Mouse (Mus musculus): ENCODE results near the gene Slc25a33. TPM values are rescaled to one million over a fixed set of nuclear protein-coding genes. Genes with fewer than 3 reads are reported as not detected.
"Not testable (repeated sequence)": the region's sequence is repeated elsewhere in the genome, so short reads cannot be mapped to it uniquely, and the experiment has no call there.

Gene Slc25a33
- 10 to 100 TPM; 10.5 to 12.0 TPM for total RNA-seq (2021)
- long read RNA-seq, experiment 1, transcript Slc25a33-201 (7 exons, 1,887 nt): major isoform, 25 of 26 reads
- long read RNA-seq, experiment 1, partial matches to known transcripts: 0 of 26 reads
- long read RNA-seq, experiment 1, other reads (novel, unspliced or antisense): 1 of 26 reads
- long read RNA-seq, experiment 2, transcript Slc25a33-201 (7 exons, 1,887 nt): major isoform, 31 of 34 reads
- long read RNA-seq, experiment 2, partial matches to known transcripts: 0 of 34 reads
- long read RNA-seq, experiment 2, other reads (novel, unspliced or antisense): 3 of 34 reads

- intact Hi-C loops (cut with DNase I; ENCODE audit: low total_unique reads): no loop called here
- DNase-seq: peak; percentile 97
Measured at GRCm38 (mm10) chr4:149774094-149774470, at the start of gene Slc25a33. Gene Slc25a33, minus strand, starts transcription at chr4:149774277.

DNA sequence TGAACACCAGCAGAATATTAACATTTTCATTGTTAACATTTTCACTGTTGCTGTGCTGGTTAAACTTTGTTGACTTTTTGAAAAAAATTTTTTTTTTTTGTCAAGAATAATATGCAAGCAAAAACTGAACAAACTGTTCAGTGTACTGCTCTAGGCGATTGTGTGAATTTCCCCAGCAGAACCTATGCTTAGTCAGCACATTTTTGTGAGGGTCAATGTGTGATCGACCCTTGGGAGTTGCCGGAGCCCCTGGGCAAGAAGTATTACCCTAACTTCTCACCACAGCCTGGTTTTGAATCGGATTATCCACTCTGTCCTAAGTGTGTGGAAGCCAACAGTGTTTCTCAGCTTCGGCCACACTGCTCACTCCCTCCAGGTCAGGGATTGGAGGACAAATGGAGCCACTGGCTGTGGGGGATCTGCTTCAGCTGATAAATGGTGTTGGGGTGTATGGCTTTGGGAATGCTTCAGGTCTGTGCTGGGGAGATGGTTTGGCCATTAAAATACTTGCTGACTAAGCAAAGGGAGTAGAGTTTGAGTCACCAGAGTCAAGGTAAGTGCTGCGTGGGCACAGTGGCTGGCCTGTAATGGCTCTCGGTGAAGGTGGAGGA, 48.6 kb upstream of the Slc25a33 start:
- DNase-seq: no peak
- intact Hi-C loops (cut with DNase I; ENCODE audit: low total_unique reads): no loop called here

GRCm38 (mm10) chr4:149822126-149822525, 48.0 kb upstream of the Slc25a33 start:
- intact Hi-C loops (cut with DNase I; ENCODE audit: low total_unique reads): no loop called here
- peak; percentile 62 for DNase-seq

DNA sequence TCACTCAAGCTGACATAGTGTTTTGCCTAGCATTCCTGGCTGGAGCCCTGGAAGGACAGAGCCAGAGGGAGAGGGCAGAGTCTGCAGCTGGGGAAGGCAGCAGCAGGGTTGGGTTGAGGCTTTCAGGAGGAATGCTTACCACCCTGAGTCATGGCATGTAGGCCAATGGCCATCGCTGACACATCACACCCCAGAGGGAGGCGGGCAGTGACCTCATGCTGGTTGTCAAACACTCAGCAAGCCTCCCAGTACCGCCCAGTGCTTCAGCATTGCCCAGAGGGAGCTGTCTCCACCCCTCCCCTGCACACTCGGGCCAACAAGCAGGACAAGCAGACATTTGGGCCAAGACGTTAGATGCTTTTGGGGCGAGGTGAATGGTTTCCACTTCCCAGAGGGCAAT, 46.5 kb upstream of the Slc25a33 start:
- intact Hi-C loops (cut with DNase I; ENCODE audit: low total_unique reads): no loop called here
- peak; percentile 89 for DNase-seq

DNA sequence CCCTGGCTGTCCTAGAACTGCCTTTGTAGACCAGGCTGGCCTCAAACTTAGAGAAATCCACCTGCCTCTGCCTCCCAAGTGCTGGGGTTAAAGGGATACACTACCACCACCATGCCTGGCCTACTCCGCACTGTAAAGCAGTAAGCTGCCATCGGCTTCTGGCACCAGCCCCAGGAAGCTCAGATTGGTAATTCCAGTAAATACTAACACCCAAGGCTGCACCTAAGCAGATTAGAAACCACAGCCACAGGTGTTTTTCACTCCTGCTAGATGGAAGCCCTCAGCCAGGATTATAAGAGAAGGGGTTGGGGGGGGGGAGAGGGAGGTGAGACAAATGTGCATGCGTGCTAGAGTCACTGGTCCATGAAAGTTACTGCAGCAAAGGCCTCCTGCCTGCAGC, 45.1 kb upstream of the Slc25a33 start:
- intact Hi-C loops (cut with DNase I; ENCODE audit: low total_unique reads): no loop called here

DNA sequence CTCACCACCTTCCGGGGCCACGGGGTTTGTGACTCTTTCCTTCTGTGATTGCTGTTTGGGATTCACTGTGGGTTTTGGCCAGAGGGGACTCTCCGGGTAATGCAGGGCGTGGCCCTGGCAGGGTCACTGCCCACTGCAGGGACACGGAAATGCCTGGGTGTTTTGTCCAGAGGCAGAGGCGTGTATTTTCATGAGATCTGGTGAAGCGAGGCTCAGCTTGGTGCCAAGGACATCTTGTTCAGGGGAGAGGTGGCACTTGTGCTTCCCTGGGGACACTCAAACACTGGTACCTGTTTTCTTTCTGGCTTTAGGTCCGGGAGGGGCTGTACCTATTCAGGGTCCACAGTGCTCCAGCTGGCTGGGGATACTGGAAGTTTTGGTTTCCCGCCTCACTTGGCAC, 42.5 kb upstream of the Slc25a33 start:
- no peak for DNase-seq
- intact Hi-C loops (cut with DNase I; ENCODE audit: low total_unique reads): no loop called here

More for the DNA sequence above, 45.1 kb upstream of the Slc25a33 start:
- no peak for DNase-seq

DNA sequence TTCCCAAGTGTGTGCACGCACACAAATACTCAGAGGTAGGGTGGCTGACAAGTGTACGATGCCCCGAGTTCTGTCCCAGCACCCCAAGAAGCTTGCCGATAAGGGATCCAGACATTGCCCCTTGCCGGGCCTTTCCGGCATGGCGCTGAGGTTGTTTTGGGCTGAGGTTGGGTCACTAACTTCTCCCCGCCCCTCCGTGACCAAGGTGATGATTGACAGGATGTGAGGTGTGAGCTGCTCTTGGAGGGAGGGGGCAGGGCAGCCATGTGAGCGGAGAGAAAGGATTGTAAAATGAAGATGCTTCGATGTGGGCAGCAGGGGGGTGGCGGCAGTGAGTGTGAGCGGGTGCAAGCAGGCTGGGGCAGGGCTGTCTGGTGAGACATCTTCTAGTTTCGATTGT, 41.5 kb upstream of the Slc25a33 start:
- DNase-seq: no peak
- intact Hi-C loops (cut with DNase I; ENCODE audit: low total_unique reads): no loop called here

DNA sequence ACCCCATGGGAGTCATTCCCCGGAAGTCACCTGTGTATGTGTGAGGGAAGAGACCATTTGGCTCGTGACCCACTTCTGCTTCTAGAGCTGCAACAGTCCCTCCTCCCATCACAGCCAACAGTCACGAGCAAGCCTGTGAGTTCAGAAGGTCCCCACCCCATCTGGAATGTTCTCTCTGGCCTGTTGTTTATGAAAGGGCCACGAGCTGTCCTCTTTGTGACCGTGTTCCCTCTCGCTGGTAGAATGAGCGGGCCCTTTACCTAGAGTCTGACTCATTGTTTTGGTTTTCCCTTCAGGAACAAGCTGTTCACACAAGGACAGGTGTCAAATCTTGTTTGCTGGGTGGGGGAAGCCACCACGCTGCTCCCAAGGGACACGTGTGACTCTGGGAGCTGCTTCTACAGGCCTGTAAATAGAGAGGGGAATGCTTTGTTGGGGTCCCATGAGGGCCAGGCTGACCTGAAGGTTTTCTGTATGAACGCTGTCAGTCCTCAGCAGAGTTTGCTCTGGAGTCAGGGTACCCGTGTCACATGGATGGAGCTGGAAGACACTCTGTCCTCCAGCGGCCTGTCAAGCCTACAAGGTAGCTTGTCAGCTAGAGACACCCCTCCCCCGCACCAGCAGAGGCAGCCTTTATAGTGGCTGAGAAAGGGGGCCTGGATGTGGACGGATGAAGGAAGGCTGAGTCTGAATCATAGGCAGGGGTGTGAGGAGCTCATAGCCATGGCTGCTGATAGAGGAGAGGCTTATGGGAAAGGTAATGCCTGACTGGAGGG, 39.5 kb upstream of the Slc25a33 start:
- intact Hi-C loops (cut with DNase I; ENCODE audit: low total_unique reads): no loop called here

GRCm38 (mm10) chr4:149810372-149810771, 36.3 kb upstream of the Slc25a33 start:
- peak; percentile 53 for DNase-seq
- intact Hi-C loops (cut with DNase I; ENCODE audit: low total_unique reads): not testable (repeated sequence)

More for the DNA sequence above, 39.5 kb upstream of the Slc25a33 start:
- no peak for DNase-seq

DNA sequence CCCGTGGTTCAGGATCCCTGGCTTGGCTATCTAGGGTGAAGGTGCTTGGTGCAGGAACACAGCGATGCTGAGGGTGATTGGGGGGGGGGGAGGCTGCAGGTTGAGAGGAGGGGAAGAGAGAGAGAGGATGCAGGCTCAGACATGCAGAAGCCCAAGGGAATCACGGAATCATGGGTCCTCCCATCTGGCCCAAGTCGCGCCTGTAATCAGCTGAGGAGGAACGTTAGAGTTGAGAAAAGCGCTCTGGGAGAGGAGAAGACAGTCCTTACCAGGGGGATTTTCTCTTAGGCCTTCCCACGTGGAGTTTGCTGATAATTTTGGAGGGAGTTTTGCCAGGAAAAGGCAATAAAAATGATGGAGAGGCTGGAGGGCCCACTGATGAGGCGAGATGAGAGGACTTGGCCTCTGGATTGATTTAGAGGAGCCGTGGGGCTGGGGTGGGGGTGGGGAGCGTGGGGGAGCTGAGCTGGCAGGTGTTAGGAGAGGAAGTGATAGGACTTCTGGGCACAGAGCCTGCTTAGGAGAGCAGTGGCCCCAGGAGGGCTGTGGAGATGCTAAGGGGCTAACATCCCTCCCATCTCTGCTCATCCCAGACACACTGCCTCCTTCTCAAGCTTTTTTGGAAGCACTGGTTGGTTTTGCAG, 34.6 kb upstream of the Slc25a33 start:
- no peak for DNase-seq
- intact Hi-C loops (cut with DNase I; ENCODE audit: low total_unique reads): loop anchor here (10.0 kb wide), 2 partner anchors 54 to 286 kb away; no protein-coding TSS in a partner anchor

DNA sequence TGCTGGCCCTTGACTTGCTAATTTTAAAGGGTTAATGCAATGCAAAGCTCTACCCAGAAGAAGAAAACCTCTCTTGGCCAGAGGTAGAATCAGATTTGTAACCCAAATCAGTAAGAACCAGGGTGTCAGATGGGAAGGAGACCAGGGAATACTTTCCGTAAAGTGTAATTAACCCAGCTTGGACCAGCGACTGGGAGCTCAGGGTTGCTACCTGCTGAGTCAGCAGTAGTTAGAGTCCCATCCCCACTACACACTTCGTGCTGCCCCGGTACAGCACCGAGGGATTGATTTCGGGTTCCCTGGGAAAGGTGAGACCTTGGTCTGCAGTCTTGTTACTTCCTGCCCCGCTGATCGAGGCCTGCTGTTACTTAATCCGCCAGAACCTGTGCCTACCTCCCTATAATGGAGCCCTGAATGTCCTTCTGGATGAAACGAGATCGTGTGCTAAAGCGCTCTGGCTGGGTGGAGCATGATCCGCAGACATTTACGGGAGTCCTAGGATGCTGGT, 34.0 kb upstream of the Slc25a33 start:
- DNase-seq: no peak
- intact Hi-C loops (cut with DNase I; ENCODE audit: low total_unique reads): loop anchor here (10.0 kb wide), 2 partner anchors 53 to 287 kb away; no protein-coding TSS in a partner anchor

DNA sequence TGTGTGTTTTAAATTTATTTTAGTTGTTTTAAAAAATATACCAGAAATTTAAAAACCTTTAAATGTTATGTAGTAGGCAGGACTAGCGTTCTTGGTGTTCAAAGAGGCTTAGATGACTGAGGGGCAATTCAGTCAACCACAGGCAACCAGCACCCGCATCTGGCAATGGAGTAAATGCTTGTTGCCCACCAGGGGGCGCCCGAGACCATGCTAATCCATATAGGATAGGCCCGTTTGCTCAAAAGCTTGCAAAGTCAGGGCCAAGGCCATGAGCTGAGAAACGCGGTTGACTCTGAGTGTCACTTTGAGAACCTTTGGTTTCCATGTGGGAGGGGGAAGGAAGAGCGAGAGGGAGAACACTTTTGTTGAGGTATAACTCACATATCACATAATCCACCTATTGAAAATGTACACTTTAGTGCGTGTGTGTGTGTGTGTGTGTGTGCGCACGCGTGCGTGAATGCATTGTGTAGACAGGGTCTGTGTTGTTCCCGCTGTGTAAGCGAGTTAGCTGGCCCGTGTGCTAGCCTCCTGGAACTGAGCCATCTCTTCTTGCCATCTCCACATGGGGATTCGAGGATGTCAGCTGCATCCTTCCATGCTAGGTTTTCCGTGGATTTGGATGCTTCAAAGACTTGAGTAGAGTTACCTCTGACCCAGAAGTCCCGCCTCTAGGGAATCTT, 32.8 kb upstream of the Slc25a33 start:
- intact Hi-C loops (cut with DNase I; ENCODE audit: low total_unique reads): loop anchor here (2.0 to 10.0 kb wide), 3 partner anchors 52 to 288 kb away; no protein-coding TSS in a partner anchor
- peak; percentile 94 for DNase-seq

GRCm38 (mm10) chr4:149802269-149802668, 28.2 kb upstream of the Slc25a33 start:
- intact Hi-C loops (cut with DNase I; ENCODE audit: low total_unique reads): loop anchor here (10.0 kb wide), 2 partner anchors 47 to 293 kb away; no protein-coding TSS in a partner anchor
- no peak for DNase-seq

DNA sequence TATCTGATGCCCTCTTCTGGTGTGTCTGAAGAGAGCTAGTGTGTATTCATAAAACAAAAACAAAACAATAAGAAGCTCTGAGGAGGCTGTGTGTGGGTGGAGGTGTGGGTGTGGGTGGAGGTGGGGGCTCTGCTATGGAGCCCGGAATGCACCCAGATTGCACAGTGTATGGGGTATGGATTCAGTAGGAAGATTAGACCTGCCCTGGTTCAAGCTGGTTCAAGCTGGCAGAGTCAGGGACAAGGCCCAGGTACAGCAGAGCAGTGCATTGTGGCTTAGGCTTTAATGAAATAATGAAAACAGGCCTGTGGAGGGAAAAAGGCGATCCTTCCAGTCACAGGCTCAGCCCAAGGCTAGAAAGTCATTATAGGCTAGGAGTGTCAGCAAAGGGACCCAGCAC, 26.5 kb upstream of the Slc25a33 start:
- DNase-seq: no peak
- intact Hi-C loops (cut with DNase I; ENCODE audit: low total_unique reads): loop anchor here (10.0 kb wide), 2 partner anchors 46 to 294 kb away; no protein-coding TSS in a partner anchor

DNA sequence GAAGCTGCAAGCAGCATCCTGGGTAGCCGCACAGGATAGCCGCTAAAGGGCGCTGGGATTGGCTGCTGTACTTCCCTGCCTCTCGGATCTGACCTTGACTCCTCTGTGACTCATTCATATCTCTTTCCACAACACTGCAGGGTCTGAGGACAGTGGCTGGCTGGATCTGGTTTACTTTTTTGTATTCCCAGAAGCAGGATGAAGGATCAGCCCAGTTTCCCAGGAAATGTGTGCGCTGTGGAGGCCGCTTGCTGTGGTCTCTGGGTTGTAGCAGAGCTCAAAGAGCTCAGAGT, 26.0 kb upstream of the Slc25a33 start:
- intact Hi-C loops (cut with DNase I; ENCODE audit: low total_unique reads): loop anchor here (10.0 kb wide), 2 partner anchors 45 to 295 kb away; no protein-coding TSS in a partner anchor
- no peak for DNase-seq

DNA sequence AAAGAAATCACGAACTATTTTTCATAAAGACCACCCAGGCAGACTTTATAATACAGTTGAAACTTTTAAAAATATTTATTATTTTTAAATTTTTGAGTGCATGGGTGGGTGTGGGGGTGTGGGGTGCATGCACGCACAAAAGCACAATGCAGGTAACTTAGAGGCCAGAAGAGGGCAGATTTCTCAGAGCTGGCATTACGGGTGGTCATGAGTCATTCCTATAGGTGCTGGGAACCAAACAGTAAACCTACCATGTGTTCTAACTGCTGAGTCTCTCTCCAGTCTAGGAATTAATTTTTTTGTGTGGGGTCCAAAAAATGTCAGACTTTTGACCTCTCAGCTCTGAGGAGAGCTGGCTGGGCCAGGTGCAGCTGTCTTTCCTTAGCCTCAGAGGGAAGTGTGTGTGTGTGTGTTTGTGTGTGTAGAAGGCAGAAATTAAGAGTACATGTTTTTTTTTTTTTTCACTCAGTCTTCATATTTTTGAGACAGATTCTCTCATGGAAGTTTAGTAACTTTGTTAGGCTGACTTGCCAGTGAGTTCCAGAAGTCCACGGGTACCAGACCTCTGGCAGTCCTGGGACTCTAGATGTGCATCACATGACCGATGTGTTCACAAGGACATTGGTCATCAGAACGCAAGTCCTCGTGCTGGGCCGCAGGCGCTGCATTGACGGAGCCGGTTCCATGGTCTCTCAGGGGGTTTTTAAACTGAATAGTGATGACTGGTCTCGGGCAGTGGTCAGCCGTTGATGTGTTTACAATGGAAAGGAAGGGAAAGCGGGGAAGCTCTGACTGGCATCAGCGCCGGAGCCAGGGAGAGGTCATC, 25.5 kb upstream of the Slc25a33 start:
- intact Hi-C loops (cut with DNase I; ENCODE audit: low total_unique reads): loop anchor here (10.0 kb wide), 2 partner anchors 45 to 295 kb away; no protein-coding TSS in a partner anchor
- DNase-seq: no peak

DNA sequence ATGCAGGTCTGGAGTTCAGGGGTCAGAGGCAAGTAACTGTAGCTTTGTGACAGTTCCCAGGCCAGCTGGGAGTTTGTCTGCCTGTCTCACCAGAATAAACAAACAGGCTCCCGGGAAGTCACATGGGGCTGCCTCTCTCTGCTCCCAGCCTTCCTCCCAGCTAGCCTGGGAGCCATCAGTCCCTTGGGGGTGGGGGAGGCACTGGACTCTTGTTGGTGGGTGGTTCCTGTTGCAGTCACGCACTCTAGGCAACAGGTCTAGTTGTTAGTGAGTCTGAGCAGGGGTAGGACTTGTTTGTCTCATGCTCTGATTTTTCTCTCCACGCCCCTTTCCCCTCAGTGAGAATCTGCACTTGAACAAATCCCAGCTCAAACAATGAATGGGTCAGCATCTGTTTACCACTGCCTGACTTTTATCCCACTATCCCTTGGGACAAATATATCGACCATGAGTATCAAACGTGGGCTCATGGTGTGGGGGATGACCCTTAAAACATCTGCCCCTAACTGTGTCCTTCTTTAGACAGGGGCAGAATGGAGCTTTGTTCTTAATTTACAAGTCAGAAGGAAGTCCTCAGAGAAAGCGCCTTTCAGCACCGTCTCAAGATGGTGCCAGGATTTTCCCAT, 24.7 kb upstream of the Slc25a33 start:
- no peak for DNase-seq
- intact Hi-C loops (cut with DNase I; ENCODE audit: low total_unique reads): no loop called here

DNA sequence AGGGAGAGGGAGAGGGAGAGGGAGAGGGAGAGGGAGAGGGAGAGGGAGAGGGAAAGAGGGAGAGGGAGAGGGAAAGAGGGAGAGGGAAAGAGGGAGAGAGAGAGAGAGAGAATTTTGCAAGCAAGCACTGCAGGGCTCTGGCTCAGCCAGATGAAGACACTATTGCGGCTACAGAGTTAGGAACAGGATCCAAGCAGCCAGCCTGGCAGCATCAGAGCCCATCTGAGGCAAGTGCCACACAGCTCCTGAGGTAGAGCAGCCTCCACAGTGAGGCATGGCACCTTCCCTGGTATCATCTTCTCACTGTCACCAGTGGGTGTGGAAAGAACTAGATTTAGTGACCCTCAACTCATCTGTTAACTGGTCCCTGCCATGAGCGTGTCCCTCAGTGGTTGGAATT, 24.0 kb upstream of the Slc25a33 start:
- intact Hi-C loops (cut with DNase I; ENCODE audit: low total_unique reads): no loop called here
- DNase-seq: no peak

Measured in gastrocnemius, postnatal 14 days (tissue).